Mouse (Mus musculus) inflammation-experienced regulatory T-cells, adult 6 months (primary cell): ENCODE measurements around the gene Exoc8. TPM values are rescaled to one million over a fixed set of nuclear protein-coding genes. Genes with fewer than 3 reads are reported as not detected.

Experiments used
- ATAC-seq: one replicate; pipeline ENCODE4 v1.8.0; 2017
- polyA plus RNA-seq, 3 experiments: library from polyadenylated mRNA; unstranded; fragments of 100-300 nt; shearing (Covaris generic); gene quantifications; one replicate each; pipeline ENCODE4 v1.2.1; 2017

Exoc8 gene
- 1 to 10 TPM; 5.8 to 8.6 (median 6.9) TPM for polyA plus RNA-seq

DNA sequence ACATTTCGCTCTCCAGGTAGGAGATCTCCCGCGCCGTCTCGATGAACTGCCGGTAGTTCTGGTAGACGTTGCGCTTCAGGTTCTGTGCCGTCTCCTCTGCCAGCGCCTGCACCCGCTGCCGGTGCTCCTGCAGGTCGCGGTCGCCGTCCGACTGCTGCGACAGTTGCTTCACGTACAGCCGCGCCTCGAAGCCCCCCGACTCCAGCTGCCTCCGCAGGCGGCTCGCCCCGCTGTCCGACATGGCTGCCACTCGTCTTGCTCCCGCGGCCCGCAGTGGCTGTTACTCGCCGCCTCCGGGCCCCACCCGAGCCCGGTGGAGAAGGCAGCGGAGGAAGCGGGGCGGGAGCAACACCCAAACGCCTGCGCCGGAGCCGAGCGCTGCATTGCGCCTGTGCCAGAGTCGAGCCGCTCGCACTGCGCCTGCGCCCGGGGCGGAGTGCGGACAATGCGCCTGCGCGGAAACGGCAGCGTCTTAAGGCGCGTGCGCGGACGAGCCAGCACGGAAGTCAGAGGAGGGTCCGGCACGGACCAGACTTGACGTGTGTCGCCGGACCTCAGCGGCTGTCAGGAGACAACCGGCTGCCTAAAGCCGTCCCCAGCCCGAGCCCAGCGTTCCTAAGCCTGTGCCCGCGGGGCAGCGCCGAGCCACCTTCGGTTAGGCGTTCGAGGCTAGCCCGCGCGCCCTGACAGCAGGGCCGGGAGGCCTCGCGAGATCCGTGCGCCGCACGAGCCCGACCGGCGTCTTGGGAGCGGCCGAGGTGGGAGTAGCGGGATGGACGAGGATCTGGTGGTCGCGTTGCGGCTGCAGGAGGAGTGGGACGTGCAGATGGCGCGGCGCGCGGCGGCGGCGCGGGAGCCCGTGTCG lies at the start of gene Exoc8, which contains the start of gene Sprtn:
TSS of gene Exoc8 (minus strand) at position 320 of the 865 bp plus-strand sequence.
TSS of gene Sprtn (plus strand) at position 501 of the 865 bp plus-strand sequence.
- ATAC-seq = peak; percentile 82

GRCm38 (mm10) chr8:124944406-124944805 lies 46.9 kb upstream of the Exoc8 start:
- ATAC-seq = no peak

DNA sequence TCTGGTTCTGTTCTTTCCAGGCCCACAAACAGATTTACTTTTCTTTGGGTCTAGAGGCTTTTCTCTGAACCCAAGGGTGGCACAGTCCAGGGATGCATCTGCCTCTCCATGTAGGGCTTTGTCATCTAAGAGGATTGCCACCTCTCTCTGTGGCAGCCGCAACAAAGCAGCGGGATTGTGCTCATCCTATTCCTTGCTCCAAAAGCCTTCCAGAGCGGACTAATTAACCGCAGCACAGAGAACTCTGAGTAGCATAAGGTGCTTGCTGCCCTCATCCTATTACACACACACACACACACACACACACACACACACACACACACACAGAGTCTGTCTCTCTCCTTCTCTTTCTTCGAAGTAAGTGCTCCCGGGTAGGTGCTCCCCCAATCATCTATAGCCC lies 46.3 kb upstream of the Exoc8 start:
- ATAC-seq = no peak

DNA sequence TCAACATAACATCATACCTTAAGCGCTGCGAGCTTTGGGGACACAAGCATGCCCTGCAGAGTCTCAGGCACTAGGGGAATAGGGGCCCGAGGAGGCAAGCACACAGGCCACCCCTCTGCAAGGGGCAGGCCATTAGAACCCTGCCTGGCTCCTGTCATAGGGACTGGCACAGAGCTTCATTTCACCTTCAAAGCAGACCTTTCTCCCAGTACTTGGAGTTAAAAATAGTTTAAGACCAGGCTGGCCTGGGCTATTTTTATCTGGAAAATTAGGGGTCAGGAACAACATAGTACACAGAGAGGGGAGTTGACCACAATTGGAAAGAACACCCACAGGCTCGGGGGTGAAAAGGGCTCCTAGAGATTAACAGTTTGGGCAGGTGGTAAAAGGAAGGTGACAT lies 39.8 kb upstream of the Exoc8 start:
- ATAC-seq = no peak

GRCm38 (mm10) chr8:124936699-124937098 lies 39.2 kb upstream of the Exoc8 start:
- ATAC-seq = no peak

DNA sequence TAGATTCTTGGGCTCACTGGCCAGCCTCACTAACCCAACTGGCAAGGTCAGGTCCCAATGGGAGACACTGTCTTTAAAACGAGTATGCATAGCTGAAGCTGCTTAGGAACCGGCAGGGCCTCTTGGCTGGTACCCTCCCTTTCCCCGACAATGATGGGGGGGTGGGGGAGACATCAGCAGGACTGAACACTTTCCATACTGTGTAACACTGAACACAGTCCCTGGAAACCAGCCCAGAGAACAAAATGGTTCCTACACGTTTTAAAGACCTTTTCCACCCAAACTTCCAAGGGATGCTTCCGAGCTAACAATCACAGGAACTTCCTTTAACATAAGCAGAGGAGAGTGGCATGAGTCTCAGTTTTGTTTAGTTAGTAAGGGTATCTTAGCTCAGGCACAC lies 37.6 kb upstream of the Exoc8 start:
- ATAC-seq = no peak

DNA sequence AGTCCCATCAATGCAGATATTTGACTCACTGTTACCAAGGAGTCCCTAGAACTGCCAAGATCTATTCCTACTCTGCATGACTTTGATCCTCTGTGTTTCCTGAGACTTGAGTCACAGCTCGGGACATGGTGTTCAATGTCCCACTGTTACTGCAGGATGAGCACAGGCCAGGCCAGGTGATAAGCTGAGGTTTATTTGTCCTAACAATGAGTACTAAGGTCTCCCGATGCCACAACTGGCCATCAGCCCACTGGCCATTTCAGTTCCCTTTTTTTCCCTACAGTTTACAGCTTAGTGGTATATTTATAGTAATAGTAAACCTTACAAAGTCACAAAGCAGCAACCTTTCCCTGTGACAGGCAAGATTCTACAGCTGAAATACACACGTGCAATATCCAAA lies 34.9 kb upstream of the Exoc8 start:
- no peak for ATAC-seq

DNA sequence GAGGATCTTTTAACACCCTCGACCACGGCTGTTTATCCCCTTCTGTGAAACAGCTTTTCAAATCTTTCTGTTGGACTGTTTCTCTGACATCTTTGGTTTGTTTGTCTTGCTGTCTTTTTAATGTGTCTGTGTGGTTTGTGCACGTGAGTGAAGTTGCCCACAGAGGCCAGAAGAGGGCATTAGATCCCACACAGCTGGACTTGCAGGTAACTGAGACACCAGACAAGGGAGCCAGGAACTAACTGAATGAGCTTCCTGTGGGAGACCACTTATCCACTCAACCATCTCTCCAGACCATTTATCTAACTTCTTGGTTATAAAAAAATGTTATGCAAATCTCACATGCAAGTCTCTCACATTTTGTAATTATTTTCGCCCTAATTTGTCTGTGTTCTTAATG lies 33.1 kb upstream of the Exoc8 start:
- no peak for ATAC-seq

- no peak for ATAC-seq
Measured at GRCm38 (mm10) chr8:124930086-124930485, 32.6 kb upstream of the Exoc8 start.

GRCm38 (mm10) chr8:124929006-124929405 lies 31.5 kb upstream of the Exoc8 start:
- no peak for ATAC-seq

GRCm38 (mm10) chr8:124926351-124926771 lies 28.9 kb upstream of the Exoc8 start:
- ATAC-seq = no peak

DNA sequence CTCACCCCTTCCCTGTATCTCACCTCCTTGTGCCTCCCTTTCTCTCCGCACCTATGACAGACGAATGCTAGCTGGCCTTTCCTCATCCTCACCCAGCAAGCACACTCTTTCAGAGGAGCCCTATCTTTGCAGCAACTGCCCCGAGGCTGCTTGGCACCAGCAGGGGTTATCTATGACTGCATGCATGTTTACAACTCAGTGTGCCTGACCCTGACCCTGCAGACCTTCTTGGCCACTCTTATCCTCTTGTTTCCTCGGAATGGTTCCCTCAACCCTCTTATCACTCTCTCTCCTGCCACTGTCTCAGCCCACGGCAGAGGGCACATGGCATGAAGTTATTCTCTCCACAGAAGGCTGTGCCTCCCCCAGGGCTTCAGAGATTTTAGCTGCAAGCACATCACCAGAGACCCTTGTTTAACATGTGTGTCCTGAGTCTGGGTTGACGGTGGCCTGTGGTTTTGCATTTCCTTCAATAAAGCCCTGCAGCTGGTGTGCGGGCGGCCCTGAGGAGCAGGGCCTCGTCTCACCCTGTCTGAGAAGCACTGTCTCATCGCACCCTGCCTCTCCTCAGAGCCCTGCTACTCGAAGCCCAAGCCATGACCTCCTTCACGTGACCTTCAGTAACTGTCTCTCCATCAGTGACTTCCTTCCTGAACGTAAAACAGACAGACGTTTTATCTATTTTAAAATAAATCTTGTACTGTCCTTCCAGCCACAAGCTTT lies 28.2 kb upstream of the Exoc8 start:
- no peak for ATAC-seq

DNA sequence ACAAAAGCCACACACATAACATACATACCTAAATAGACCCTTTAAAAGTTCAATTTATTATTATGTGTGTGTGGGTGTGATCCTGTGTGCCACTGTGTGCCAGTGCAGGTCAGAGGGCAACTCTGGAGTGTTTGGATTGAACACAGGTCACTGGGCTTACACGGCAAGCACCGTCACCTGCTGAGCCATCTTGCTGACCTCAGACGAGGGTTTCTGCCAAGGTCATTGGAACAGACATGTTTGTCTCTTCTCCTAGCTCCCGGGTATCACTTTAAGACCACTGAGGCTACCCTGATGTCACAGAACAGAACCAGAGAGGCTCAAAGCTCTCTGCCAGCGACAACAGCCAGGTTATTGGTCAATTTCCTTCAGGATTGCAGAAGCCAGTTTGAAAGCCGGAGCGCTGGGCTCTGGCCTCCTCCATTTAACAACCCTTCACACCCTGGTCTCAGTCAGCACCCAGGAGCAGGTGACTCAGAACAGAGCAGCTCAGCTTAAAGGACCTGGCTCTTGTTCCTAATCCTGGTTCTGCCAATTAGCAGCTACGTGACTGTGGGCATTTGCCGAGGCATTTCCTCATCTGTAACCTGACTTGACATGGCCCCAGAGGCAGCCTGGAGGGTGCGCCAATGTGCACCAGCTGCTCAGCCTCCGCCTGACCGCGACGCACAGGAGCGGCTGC lies 26.6 kb upstream of the Exoc8 start:
- no peak for ATAC-seq

DNA sequence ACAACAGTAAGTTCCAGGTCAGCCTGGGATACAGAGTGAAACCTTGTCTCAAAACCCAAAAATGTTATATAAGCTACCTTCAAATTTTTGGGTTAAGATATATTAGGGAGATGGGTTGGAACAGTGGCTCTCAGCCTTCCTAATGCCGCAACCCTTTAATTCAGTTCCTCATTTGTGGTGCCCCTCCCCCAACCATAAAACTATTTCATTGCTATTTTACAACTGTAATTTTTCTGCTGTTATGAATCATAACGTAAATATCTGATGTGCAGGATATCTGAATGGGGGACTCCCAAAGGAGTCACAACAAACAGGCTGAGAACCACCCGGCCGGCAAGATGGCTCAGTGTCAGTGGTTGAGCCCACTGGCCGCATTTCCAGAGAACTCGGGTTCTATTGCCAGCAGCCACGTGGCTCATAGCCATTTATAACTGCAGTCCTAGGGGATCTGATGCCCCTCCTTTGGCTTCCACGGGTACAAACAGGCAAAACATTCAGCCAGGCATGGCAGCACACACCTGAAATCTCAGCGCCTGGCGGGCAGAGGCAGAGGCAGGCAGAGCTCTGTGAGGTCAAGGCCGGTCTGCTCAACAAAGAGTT lies 25.1 kb upstream of the Exoc8 start:
- ATAC-seq = no peak

- ATAC-seq = no peak
Measured at GRCm38 (mm10) chr8:124921369-124922279, 24.1 kb upstream of the Exoc8 start.

GRCm38 (mm10) chr8:124917741-124918484 lies 20.4 kb upstream of the Exoc8 start:
- ATAC-seq = no peak

DNA sequence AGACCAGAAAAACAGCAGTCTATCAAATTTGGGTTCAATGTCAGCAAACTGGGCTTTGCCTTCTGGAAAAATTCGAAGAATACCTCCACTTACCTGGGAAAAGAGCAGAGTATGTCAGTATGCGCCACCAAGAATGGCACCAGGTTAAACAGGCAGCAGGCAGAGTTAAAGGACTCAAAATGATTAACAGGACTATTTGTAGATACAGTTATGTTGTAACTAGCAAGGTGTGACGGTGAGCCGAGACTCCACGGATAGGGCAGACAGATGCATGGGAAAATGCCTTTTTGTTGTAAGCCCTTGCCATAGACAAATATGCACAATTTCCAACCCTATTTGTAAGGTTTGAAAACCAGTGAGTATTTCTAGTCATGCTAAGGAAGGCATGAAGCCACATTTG lies 16.6 kb upstream of the Exoc8 start:
- ATAC-seq = no peak

- ATAC-seq = no peak
Measured at GRCm38 (mm10) chr8:124911938-124912872, 14.7 kb upstream of the Exoc8 start.

- ATAC-seq = no peak
Measured at GRCm38 (mm10) chr8:124910349-124910748, 12.8 kb upstream of the Exoc8 start.

DNA sequence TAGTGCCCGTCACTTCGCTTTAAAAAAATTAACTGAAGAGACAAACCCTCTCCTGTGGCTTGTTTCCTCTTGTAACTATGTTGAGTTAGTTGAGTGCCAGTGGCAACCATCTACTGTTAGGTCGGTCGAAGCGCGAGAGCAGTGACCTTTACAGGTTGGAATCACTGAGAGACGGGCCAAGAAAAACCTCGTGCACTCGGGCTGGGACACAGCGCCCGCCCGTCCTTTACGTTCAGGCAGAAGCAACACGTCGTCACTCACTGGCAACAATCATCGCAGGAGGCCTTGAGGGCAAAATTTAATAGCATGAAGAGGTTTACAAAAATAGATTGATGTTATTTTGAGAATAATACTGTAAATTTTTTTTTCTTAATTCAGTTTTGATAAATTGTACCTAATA lies 12.4 kb upstream of the Exoc8 start:
- no peak for ATAC-seq
